Mouse (Mus musculus) midbrain, embryonic 12.5 days (tissue): ENCODE measurements around the gene 9430097D07Rik. TPM values are rescaled to one million over a fixed set of nuclear protein-coding genes. Genes with fewer than 3 reads are reported as not detected.
A peak's percentile ranks its signal among the peaks of the same experiment; 100 is the strongest.

Experiments used
- ATAC-seq: fragments of 200-750 bp; cut with Nextera tagmentation; 2 replicates; pipeline ENCODE4 v1.8.0; 2017; ENCODE audit warnings: low read depth, moderate TSS enrichment, moderate library complexity; ENCODE audit not compliant: low FRiP score
- H3K27ac ChIP-seq: fragments of 300-500 bp; sonication (generic); replicated peaks from 2 replicates; pipeline ENCODE4 v1.5.1; 2016; ENCODE audit warnings: mild to moderate bottlenecking
- H3K27me3 ChIP-seq: fragments of 300-500 bp; sonication (generic); 2 replicates; pipeline ENCODE4 v1.6.1; 2016; ENCODE audit warnings: mild to moderate bottlenecking
- H3K36me3 ChIP-seq: fragments of 300-500 bp; sonication (generic); 2 replicates; pipeline ENCODE4 v1.6.1; 2016
- H3K4me1 ChIP-seq: fragments of 300-500 bp; sonication (generic); 2 replicates; pipeline ENCODE4 v1.6.1; 2016
- H3K4me2 ChIP-seq: fragments of 300-500 bp; sonication (generic); replicated peaks from 2 replicates; pipeline ENCODE4 v1.6.1; 2016; ENCODE audit warnings: mild to moderate bottlenecking, moderate library complexity
- H3K4me3 ChIP-seq: fragments of 300-500 bp; sonication (generic); 2 replicates; pipeline ENCODE4 v1.5.1; 2016; ENCODE audit warnings: mild to moderate bottlenecking
- H3K9ac ChIP-seq: fragments of 300-500 bp; sonication (generic); replicated peaks from 2 replicates; pipeline ENCODE4 v1.6.1; 2016; ENCODE audit warnings: mild to moderate bottlenecking, moderate library complexity
- H3K9me3 ChIP-seq: fragments of 300-500 bp; sonication (generic); 2 replicates; pipeline ENCODE4 v1.6.1; 2016; ENCODE audit warnings: mild to moderate bottlenecking
- WGBS: fragments of 180-500 bp; shearing (Covaris S2); methylation state at CpG from one replicate; pipeline ENCODE4 v1.1.7; 2016; 5-methylcytosine and 5-hydroxymethylcytosine counted together
- polyA plus RNA-seq: library from polyadenylated mRNA; unstranded; fragments of >200 nt; fragmentation: Nextera tagmentation; extraction: Ambion mirVana; gene quantifications from 2 replicates; pipeline ENCODE4 v1.2.1, GENCODE M21; 2016

9430097D07Rik gene
- polyA plus RNA-seq, 1 experiment from 2014 or later: 0.56 TPM

DNA sequence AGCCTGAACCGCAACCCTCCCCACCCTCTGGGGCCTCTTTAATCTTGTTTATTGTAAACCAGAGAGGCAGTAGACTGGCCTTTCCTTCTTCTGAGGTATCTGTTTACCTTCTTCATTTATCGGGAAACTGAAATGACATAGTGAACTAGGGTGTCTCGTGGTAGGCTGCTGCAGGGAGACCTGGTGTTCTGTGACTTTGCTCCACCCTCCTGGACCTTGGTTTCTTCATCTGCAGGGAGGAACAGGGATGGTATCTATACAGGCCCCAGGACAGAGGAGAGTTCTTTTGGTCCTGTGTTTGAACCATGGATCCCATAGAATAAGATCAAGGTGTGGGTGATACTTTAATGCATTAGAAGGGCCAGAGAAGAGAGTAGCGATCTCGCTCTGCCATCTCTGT, 24.2 kb downstream of the 9430097D07Rik start:
- 80% methylated on average over 5 of the region's 5 CpGs for WGBS
- no peak overlapping the region for H3K4me2 ChIP-seq
- H3K9ac ChIP-seq: no peak overlapping the region
- H3K36me3 ChIP-seq: no peaks in the 10 kb centered on the region
- no peaks in the 10 kb centered on the region for H3K9me3 ChIP-seq
- H3K27me3 ChIP-seq: no peaks in the 10 kb centered on the region
- no peak for ATAC-seq
- peaks cover 15% of the 10 kb centered on the region for H3K4me1 ChIP-seq
- no peak overlapping the region for H3K4me3 ChIP-seq
- H3K27ac ChIP-seq: no peak overlapping the region

DNA sequence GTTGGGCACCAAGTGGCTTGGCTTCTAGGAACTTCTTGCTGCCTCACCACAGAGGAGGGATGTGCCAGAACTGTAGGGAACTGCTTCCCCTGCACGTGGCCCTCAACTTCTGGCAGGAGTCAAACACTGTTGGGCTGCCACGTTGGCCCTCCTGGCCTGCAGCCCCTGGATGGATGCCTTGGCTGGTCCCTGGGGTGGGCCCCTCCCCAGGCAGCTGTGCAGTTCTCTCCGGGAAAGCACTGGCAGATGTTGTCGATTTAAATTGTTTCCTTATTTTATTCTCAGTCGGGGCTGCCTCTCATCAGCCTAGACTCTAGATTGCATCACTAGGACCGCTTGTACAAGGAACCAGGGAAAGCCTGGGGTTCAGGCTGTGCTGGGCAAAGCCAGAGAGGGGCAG, 25.7 kb downstream of the 9430097D07Rik start:
- no peak overlapping the region for H3K27ac ChIP-seq
- WGBS: 80% methylated on average over 6 of the region's 6 CpGs
- H3K9me3 ChIP-seq: no peaks in the 10 kb centered on the region
- no peak overlapping the region for H3K4me3 ChIP-seq
- no peak for ATAC-seq
- no peak overlapping the region for H3K9ac ChIP-seq
- no peaks in the 10 kb centered on the region for H3K27me3 ChIP-seq
- no peak overlapping the region for H3K4me2 ChIP-seq
- 0 out of 2 replicates have a peak, but pooled peaks cover 3% of the 10 kb centered on the region for H3K4me1 ChIP-seq
- no peaks in the 10 kb centered on the region for H3K36me3 ChIP-seq

DNA sequence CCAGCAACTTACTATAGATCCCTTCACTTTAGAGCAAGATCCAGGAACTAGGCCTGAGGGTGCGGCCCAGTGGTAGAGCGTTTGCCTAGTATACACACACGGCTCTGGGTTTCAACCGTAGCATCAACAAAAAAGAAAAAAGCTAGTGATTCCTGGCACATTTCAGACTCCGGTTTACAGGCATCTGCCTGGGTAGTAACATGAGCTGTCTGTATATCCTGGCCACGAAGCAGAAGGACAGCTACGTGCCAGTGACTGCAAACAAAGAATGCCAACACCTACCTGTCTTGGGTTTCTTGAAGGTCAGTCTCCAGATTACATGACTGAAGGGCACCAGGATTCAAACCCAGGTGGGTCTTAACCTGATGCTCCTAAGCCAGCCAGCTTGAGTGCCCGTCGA, 26.3 kb downstream of the 9430097D07Rik start:
- Histone ChIP-seq H3K4me3 (no peak overlapping the region), H3K27ac (no peak overlapping the region), H3K4me1 (0 out of 2 replicates have a peak, but pooled peaks cover 3% of the 10 kb centered on the region), H3K9me3 (no peaks in the 10 kb centered on the region), H3K9ac (no peak overlapping the region), H3K36me3 (no peaks in the 10 kb centered on the region), H3K27me3 (no peaks in the 10 kb centered on the region), H3K4me2 (no peak overlapping the region)
- WGBS: 95% methylated on average over 9 of the region's 9 CpGs
- ATAC-seq: no peak

DNA sequence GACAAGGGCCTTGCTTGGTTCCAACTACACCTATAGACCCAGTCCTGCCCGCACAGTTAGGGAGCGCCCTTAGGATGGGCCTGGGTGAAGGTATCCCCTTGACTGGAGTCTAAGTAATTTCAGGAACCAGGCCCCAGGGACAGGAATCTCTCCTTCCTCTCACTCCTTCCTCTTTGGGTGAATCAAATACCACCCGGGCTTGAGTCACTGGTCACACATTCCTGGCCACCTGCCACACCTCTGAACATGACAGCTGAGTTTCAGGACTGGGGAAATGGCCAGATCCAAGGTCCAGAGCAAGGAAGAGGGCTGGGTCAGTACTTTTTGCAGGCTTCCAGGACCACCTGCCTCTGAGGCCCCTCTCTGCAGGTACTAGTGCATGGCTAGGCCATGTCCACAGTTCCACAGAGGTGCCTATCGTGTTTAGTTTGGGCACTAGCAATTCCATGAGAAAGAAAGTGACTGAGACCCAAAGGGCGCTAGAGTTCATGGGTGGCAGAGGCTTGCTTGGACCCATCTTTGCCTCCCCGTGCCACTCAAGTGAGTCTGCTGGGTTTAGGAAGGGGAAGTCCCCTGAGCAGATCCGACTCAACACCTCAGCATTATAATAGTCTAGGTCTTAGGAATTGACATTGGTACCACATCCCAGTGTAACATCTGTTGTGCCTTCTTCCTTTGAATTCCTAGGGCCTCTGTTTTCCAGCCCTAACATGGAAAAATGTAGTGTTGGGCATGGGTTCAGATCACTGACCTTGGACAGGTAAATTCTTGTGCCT, 27.3 kb downstream of the 9430097D07Rik start:
- 0 out of 2 replicates have a peak, but pooled peaks cover 3% of the 10 kb centered on the region for H3K4me1 ChIP-seq
- no peaks in the 10 kb centered on the region for H3K36me3 ChIP-seq
- H3K27ac ChIP-seq: no peak overlapping the region
- H3K27me3 ChIP-seq: no peaks in the 10 kb centered on the region
- no peaks in the 10 kb centered on the region for H3K9me3 ChIP-seq
- 94% methylated on average over 7 of the region's 7 CpGs for WGBS
- ATAC-seq: no peak
- no peak overlapping the region for H3K4me2 ChIP-seq
- H3K9ac ChIP-seq: no peak overlapping the region
- no peak overlapping the region for H3K4me3 ChIP-seq

DNA sequence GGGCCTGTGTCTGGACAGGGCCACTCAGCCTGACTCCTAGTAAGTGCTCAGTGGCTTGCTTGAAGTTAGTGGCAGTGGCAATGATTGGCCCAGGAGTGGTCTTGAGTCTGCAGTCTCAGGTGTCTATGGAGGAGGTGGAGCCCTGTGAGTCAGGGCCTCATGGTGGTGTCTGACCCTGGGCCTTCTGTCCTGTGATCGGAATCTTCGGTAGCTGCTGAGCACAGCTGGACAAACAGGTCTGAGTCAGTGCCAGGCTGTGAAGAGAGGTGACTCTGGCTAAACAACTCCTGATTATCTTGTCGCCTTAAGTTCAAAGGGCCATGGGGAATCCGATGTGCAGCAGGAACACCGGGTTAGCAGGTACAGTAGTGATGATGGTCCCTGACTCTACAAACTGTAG, 28.1 kb downstream of the 9430097D07Rik start:
- H3K27ac ChIP-seq: no peak overlapping the region
- H3K4me2 ChIP-seq: no peak overlapping the region
- WGBS: 89% methylated on average over 5 of the region's 5 CpGs
- no peak overlapping the region for H3K4me3 ChIP-seq
- 0 out of 2 replicates have a peak, but pooled peaks cover 3% of the 10 kb centered on the region for H3K4me1 ChIP-seq
- no peaks in the 10 kb centered on the region for H3K36me3 ChIP-seq
- H3K9me3 ChIP-seq: no peaks in the 10 kb centered on the region
- H3K9ac ChIP-seq: no peak overlapping the region
- no peak for ATAC-seq
- no peaks in the 10 kb centered on the region for H3K27me3 ChIP-seq

DNA sequence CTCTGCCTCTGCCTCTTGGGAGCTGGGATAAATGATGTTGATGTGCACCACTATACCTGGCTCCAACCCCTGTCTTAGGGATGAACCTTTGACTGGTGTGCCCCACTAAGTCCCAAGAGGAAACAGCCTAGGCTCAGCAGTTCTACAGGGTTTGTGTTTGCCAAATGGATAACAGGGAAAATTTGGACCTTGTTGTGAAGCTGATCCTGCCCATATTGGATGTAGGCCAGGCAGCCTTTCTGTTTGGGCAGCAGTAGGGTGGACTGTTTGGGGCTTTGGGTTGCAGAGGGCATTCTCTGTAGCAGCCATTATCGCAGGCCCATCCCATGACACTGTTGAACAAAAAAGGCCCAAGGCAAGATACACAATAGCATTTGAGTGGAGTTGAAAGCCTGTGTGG, 28.5 kb downstream of the 9430097D07Rik start:
- no peaks in the 10 kb centered on the region for H3K9me3 ChIP-seq
- no peak overlapping the region for H3K9ac ChIP-seq
- H3K27ac ChIP-seq: no peak overlapping the region
- no peak for ATAC-seq
- WGBS: 84% methylated on average over 1 of the region's 1 CpGs
- H3K4me2 ChIP-seq: no peak overlapping the region
- H3K4me1 ChIP-seq: 0 out of 2 replicates have a peak, but pooled peaks cover 3% of the 10 kb centered on the region
- H3K4me3 ChIP-seq: no peak overlapping the region
- no peaks in the 10 kb centered on the region for H3K36me3 ChIP-seq
- no peaks in the 10 kb centered on the region for H3K27me3 ChIP-seq

DNA sequence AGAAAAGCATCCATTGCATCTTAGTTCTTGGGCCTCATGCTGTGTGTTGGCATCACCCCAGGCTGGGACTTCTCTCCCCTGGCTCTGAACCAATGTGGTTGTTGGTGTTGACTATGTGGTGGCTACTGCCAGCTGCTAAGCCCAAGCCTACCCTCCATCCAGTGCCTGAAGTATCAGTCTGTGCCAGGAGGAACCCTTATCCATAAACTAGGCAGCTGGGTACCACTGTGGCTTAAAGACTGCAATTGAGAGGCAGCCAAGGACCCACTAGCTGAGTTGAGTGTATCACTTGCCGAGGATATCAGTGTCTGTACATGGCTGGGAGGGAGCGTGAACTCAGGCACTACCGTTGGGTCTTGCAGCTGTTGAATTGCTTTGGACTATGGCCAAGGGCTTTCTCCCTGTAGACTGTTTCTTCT, 32.4 kb downstream of the 9430097D07Rik start:
- Histone ChIP-seq H3K27me3 (no peaks in the 10 kb centered on the region), H3K4me2 (no peak overlapping the region), H3K9ac (no peak overlapping the region), H3K4me1 (peaks cover 18% of the 10 kb centered on the region), H3K4me3 (no peak overlapping the region), H3K9me3 (no peaks in the 10 kb centered on the region), H3K27ac (no peak overlapping the region), H3K36me3 (no peaks in the 10 kb centered on the region)
- 91% methylated on average over 3 of the region's 3 CpGs for WGBS
- ATAC-seq: no peak

DNA sequence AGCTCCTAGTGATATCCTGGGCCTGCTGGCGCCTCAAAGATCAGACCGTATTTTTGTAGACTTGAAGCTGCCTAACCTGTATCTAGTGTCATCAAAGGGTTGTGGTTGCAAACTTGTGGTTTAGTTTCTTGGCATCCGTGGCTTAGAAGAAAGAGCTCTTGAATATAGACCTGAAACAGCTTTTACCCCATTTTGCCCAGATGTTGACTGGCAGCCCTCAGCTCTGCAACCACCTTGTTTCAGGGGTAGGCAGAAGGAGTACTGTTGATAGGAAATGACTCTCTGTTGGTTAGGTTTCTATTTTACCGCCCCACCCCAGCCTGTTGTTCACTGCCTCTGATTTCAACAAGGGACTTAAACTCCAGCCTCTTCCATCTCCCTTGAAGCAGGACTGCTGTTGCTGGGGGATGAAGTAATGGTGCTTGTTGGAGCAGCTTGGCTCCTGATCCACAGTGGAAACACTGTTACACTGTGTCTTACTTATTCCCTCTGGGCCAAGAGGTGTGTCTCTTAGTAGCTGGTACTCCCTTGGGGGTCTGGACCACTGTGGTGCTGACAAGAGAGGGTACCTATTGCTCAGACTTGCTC, 33.4 kb downstream of the 9430097D07Rik start:
- Histone ChIP-seq H3K36me3 (no peaks in the 10 kb centered on the region), H3K4me2 (no peak overlapping the region), H3K27me3 (no peaks in the 10 kb centered on the region), H3K4me3 (no peak overlapping the region), H3K4me1 (peaks cover 28% of the 10 kb centered on the region), H3K27ac (no peak overlapping the region), H3K9me3 (no peaks in the 10 kb centered on the region), H3K9ac (no peak overlapping the region)
- WGBS: 96% methylated on average over 4 of the region's 4 CpGs
- no peak for ATAC-seq

DNA sequence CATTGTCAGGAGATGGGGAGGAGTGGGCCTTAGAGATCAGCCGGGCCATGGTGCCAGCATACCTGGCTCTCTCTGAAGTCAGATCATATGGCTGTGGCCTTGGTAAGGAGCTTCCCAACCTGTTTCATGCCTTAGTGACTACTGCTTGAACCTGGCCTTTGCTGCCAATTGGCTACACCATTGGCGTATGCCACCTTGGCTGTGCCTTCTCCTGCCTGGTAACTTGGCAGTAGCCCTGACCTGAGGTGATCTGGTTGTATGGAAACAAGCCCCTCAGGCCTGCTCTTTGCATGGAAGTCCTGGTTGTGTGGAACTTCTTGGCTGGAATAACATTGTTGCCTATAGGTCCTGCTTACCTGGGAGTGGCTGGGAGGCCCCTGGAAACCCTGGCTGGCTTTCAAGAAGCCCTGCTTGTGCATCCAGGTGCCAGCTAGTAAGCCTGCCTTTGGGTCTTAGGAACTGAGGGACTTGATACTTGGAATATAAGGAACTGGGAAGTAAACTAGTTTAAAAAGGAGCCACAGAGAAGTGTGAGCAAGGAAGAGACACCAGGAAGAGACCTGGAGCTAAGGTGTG, 34.1 kb downstream of the 9430097D07Rik start:
- Histone ChIP-seq H3K4me2 (no peak overlapping the region), H3K9ac (no peak overlapping the region), H3K4me1 (peaks cover 34% of the 10 kb centered on the region), H3K27me3 (no peaks in the 10 kb centered on the region), H3K36me3 (no peaks in the 10 kb centered on the region), H3K4me3 (no peak overlapping the region), H3K27ac (no peak overlapping the region), H3K9me3 (no peaks in the 10 kb centered on the region)
- 95% methylated on average over 2 of the region's 2 CpGs for WGBS
- no peak for ATAC-seq

DNA sequence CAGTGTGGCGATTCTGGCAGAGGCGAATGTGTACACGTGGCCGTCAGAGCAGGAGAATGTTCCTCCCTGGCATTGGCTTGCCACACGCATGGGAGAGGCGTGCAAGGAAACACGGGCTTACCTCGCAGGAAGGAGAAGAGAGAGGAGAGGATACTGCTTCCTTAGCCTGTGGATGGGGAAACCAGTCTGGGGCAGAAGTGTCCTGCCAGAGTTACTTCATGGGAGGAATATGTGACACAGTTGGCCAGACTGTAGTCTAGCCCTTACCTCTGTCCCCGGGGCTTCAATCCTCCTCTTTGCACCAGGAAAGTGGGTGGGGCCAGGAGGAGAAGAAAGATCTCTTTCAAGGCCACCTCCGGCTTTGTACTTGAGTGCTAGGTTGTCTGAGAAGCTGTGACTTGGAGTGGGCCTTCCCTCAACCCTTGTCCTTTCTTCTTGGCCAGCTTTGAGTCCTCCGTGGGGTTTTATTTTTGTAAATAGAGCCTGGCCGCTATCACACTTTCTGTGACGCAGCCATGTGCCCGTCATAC, 36.0 kb downstream of the 9430097D07Rik start:
- no peaks in the 10 kb centered on the region for H3K27me3 ChIP-seq
- no peak overlapping the region for H3K9ac ChIP-seq
- peaks cover 42% of the 10 kb centered on the region for H3K4me1 ChIP-seq
- no peak overlapping the region for H3K27ac ChIP-seq
- WGBS: 84% methylated on average over 14 of the region's 14 CpGs
- ATAC-seq: no peak
- H3K9me3 ChIP-seq: no peaks in the 10 kb centered on the region
- H3K4me2 ChIP-seq: no peak overlapping the region
- H3K4me3 ChIP-seq: no peak overlapping the region
- H3K36me3 ChIP-seq: no peaks in the 10 kb centered on the region

DNA sequence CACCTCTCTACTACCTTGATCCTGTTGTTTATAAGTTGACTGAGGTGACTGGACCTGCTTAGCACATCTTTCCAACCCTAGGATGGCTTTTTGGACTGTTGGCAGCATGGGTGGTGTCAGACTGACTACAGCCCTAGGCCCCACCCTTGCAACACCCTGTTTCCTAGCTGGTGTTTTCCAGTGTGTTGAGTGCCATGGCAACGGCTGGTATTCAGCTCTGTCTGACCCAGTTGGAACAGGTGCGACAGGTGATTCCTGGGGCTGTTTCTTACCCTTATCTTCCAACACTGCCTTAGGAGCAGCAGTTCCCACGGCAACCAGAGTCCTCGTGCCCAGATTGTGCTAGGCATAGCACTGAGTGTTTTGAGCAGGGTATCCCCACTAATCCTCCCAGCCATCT, 37.0 kb downstream of the 9430097D07Rik start:
- no peaks in the 10 kb centered on the region for H3K9me3 ChIP-seq
- no peak overlapping the region for H3K4me3 ChIP-seq
- H3K4me2 ChIP-seq: peak overlapping the region; percentile 76
- 69% methylated on average over 4 of the region's 4 CpGs for WGBS
- no peak overlapping the region for H3K9ac ChIP-seq
- H3K27ac ChIP-seq: no peak overlapping the region
- H3K4me1 ChIP-seq: peaks cover 53% of the 10 kb centered on the region
- 0 out of 2 replicates have a peak, but pooled peaks cover 3% of the 10 kb centered on the region for H3K27me3 ChIP-seq
- ATAC-seq: no peak
- no peaks in the 10 kb centered on the region for H3K36me3 ChIP-seq

DNA sequence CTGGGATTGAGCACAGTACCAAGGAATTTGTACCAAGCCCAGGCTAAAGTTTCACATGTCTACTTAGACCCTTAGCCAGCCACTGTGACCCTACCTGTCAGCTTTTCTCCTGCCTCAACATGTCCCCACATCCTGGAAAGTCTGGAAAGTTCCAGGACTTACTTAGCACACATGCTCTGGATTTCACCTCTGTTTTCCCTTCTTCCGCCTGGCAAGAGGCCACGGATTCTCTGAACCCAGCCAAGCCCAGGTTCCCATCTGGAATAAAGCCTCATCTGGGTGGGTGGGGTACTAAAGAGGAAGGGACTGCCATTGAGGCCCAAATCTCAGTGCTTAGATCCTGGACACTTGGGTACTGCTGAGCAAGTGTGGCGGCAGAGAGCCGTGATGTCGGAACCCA, 37.5 kb downstream of the 9430097D07Rik start:
- 85% methylated on average over 5 of the region's 5 CpGs for WGBS
- H3K9ac ChIP-seq: peak overlapping the region; percentile 92; the same call in 1 of the 2 replicates
- H3K4me2 ChIP-seq: peak overlapping the region; percentile 76
- peaks cover 55% of the 10 kb centered on the region for H3K4me1 ChIP-seq
- H3K27ac ChIP-seq: no peak overlapping the region
- H3K9me3 ChIP-seq: no peaks in the 10 kb centered on the region
- no peaks in the 10 kb centered on the region for H3K36me3 ChIP-seq
- peak overlapping the region; percentile 86 for H3K4me3 ChIP-seq
- H3K27me3 ChIP-seq: 0 out of 2 replicates have a peak, but pooled peaks cover 4% of the 10 kb centered on the region
- ATAC-seq: no peak
